Mouse (Mus musculus): Measurements from ENCODE around the gene Efemp1. TPM values are rescaled to one million over a fixed set of nuclear protein-coding genes. Genes with fewer than 3 reads are reported as not detected.

The Efemp1 gene
- polyA plus RNA-seq, 1 experiment = 0.07 TPM

GRCm38 (mm10) chr11:28939651-28940050, 86.6 kb downstream of the Efemp1 start:
- TF ChIP-seq CTCF (IDR thresholded peaks at IDR 0.05; ENCODE audit: control insufficient read depth, insufficient read depth, insufficient read length) = no peak
- H3K27me3 ChIP-seq (ENCODE audit: control insufficient read depth, insufficient read depth, insufficient read length) = no peaks in the 10 kb centered on the region
- no peak overlapping the region for H3K4me3 ChIP-seq (ENCODE audit: insufficient read depth, poor library complexity, severe bottlenecking)
- no peak overlapping the region for H3ac ChIP-seq (ENCODE audit: control insufficient read depth, insufficient read length, low read depth)
- no peaks in the 10 kb centered on the region for H3K36me3 ChIP-seq (ENCODE audit: control insufficient read depth, insufficient read depth)
- H3K79me3 ChIP-seq (ENCODE audit: low read depth) = no peaks in the 10 kb centered on the region
- no peaks in the 10 kb centered on the region for H3K79me2 ChIP-seq (ENCODE audit: control insufficient read depth, insufficient read depth)

GRCm38 (mm10) chr11:28951586-28952210, 98.7 kb downstream of the Efemp1 start:
- TF ChIP-seq CEBPB (IDR thresholded peaks at IDR 0.05; ENCODE audit: low read depth) = no peak
- no peak for TF ChIP-seq CTCF (IDR thresholded peaks at IDR 0.05; ENCODE audit: control insufficient read depth, insufficient read depth, insufficient read length)
- no peak for TF ChIP-seq MYOG (IDR thresholded peaks at IDR 0.05; ENCODE audit: control insufficient read depth, extremely low read depth, insufficient read length)
- no peak for TF ChIP-seq MAX (IDR thresholded peaks at IDR 0.05)
- TF ChIP-seq MYOD1 (IDR thresholded peaks at IDR 0.05; ENCODE audit: control insufficient read depth, insufficient read length, low read depth) = no peak
- no peak for TF ChIP-seq FOSL1 (IDR thresholded peaks at IDR 0.05; ENCODE audit: insufficient read depth, low read length, poor library complexity, severe bottlenecking)
- no peak for TF ChIP-seq USF1 (IDR thresholded peaks at IDR 0.05; ENCODE audit: low read depth)
- no peak overlapping the region for H3ac ChIP-seq (ENCODE audit: control insufficient read depth, insufficient read length, low read depth)
- H3K79me2 ChIP-seq (ENCODE audit: control insufficient read depth, insufficient read depth) = no peaks in the 10 kb centered on the region
- H3K79me3 ChIP-seq (ENCODE audit: low read depth) = no peaks in the 10 kb centered on the region
- H3K36me3 ChIP-seq (ENCODE audit: control insufficient read depth, insufficient read depth) = no peaks in the 10 kb centered on the region
- H3K4me3 ChIP-seq (ENCODE audit: insufficient read depth, poor library complexity, severe bottlenecking) = no peak overlapping the region
- no peaks in the 10 kb centered on the region for H3K27me3 ChIP-seq (ENCODE audit: control insufficient read depth, insufficient read depth, insufficient read length)

GRCm38 (mm10) chr11:28954673-28955304, 101.8 kb downstream of the Efemp1 start:
- H3K36me3 ChIP-seq (ENCODE audit: control insufficient read depth, insufficient read depth) = no peaks in the 10 kb centered on the region

GRCm38 (mm10) chr11:28955305-28955701, 102.3 kb downstream of the Efemp1 start:
- H3K36me3 ChIP-seq (ENCODE audit: control insufficient read depth, insufficient read depth) = no peaks in the 10 kb centered on the region
- no peaks in the 10 kb centered on the region for H3K79me2 ChIP-seq (ENCODE audit: control insufficient read depth, insufficient read depth)
- no peak overlapping the region for H3K4me3 ChIP-seq (ENCODE audit: insufficient read depth, poor library complexity, severe bottlenecking)
- H3K79me3 ChIP-seq (ENCODE audit: low read depth) = no peaks in the 10 kb centered on the region
- H3K27me3 ChIP-seq (ENCODE audit: control insufficient read depth, insufficient read depth, insufficient read length) = no peaks in the 10 kb centered on the region
- no peak overlapping the region for H3ac ChIP-seq (ENCODE audit: control insufficient read depth, insufficient read length, low read depth)
- TF ChIP-seq USF1 (IDR thresholded peaks at IDR 0.05; ENCODE audit: low read depth) = no peak
- TF ChIP-seq MYOD1 (IDR thresholded peaks at IDR 0.05; ENCODE audit: control insufficient read depth, insufficient read length, low read depth) = no peak
- TF ChIP-seq CEBPB (IDR thresholded peaks at IDR 0.05; ENCODE audit: low read depth) = no peak
- TF ChIP-seq FOSL1 (IDR thresholded peaks at IDR 0.05; ENCODE audit: insufficient read depth, low read length, poor library complexity, severe bottlenecking) = no peak
- TF ChIP-seq MAX (IDR thresholded peaks at IDR 0.05) = no peak
- no peak for TF ChIP-seq MYOG (IDR thresholded peaks at IDR 0.05; ENCODE audit: control insufficient read depth, extremely low read depth, insufficient read length)
- no peak for TF ChIP-seq CTCF (IDR thresholded peaks at IDR 0.05; ENCODE audit: control insufficient read depth, insufficient read depth, insufficient read length)

More at GRCm38 (mm10) chr11:28954673-28955304, 101.8 kb downstream of the Efemp1 start:
- no peaks in the 10 kb centered on the region for H3K79me3 ChIP-seq (ENCODE audit: low read depth)
- H3K79me2 ChIP-seq (ENCODE audit: control insufficient read depth, insufficient read depth) = no peaks in the 10 kb centered on the region
- H3K27me3 ChIP-seq (ENCODE audit: control insufficient read depth, insufficient read depth, insufficient read length) = no peaks in the 10 kb centered on the region
- TF ChIP-seq MYOD1 (IDR thresholded peaks at IDR 0.05; ENCODE audit: control insufficient read depth, insufficient read length, low read depth) (no peak), MYOG (IDR thresholded peaks at IDR 0.05; ENCODE audit: control insufficient read depth, extremely low read depth, insufficient read length) (no peak), USF1 (IDR thresholded peaks at IDR 0.05; ENCODE audit: low read depth) (no peak), FOSL1 (IDR thresholded peaks at IDR 0.05; ENCODE audit: insufficient read depth, low read length, poor library complexity, severe bottlenecking) (no peak), CTCF (IDR thresholded peaks at IDR 0.05; ENCODE audit: control insufficient read depth, insufficient read depth, insufficient read length) (no peak), CEBPB (IDR thresholded peaks at IDR 0.05; ENCODE audit: low read depth) (no peak)
- no peak overlapping the region for H3ac ChIP-seq (ENCODE audit: control insufficient read depth, insufficient read length, low read depth)
- H3K4me3 ChIP-seq (ENCODE audit: insufficient read depth, poor library complexity, severe bottlenecking) = no peak overlapping the region

GRCm38 (mm10) chr11:28961381-28961780, 108.4 kb downstream of the Efemp1 start:
- no peak for TF ChIP-seq USF1 (IDR thresholded peaks at IDR 0.05; ENCODE audit: low read depth)
- TF ChIP-seq MYOD1 (IDR thresholded peaks at IDR 0.05; ENCODE audit: control insufficient read depth, insufficient read length, low read depth) = no peak
- TF ChIP-seq CEBPB (IDR thresholded peaks at IDR 0.05; ENCODE audit: low read depth) = no peak
- TF ChIP-seq MYOG (IDR thresholded peaks at IDR 0.05; ENCODE audit: control insufficient read depth, extremely low read depth, insufficient read length) = no peak
- TF ChIP-seq CTCF (IDR thresholded peaks at IDR 0.05; ENCODE audit: control insufficient read depth, insufficient read depth, insufficient read length) = no peak
- TF ChIP-seq FOSL1 (IDR thresholded peaks at IDR 0.05; ENCODE audit: insufficient read depth, low read length, poor library complexity, severe bottlenecking) = no peak
- no peak for TF ChIP-seq MAX (IDR thresholded peaks at IDR 0.05)
- no peak overlapping the region for H3K4me3 ChIP-seq (ENCODE audit: insufficient read depth, poor library complexity, severe bottlenecking)
- H3ac ChIP-seq (ENCODE audit: control insufficient read depth, insufficient read length, low read depth) = no peak overlapping the region
- H3K36me3 ChIP-seq (ENCODE audit: control insufficient read depth, insufficient read depth) = no peaks in the 10 kb centered on the region
- no peaks in the 10 kb centered on the region for H3K79me2 ChIP-seq (ENCODE audit: control insufficient read depth, insufficient read depth)
- H3K79me3 ChIP-seq (ENCODE audit: low read depth) = no peaks in the 10 kb centered on the region
- H3K27me3 ChIP-seq (ENCODE audit: control insufficient read depth, insufficient read depth, insufficient read length) = no peaks in the 10 kb centered on the region

All from C2C12 (cell line).